Mouse (Mus musculus) brain, embryonic 14.5 days (tissue): Measurements from ENCODE around the gene Rnf115. TPM values are rescaled to one million over a fixed set of nuclear protein-coding genes. Genes with fewer than 3 reads are reported as not detected.
A peak's percentile ranks its signal among the peaks of the same experiment; 100 is the strongest.

Experiments used
- DNase-seq: peaks from one replicate; pipeline ENCODE4 v3.0.0-alpha.2; 2011; ENCODE audit warnings: low read depth
- CTCF ChIP-seq: fragments of 200-500 bp; IDR thresholded peaks from 2 replicates; pipeline ENCODE4 v1.5.1; 2012; ENCODE audit warnings: inconsistent platforms, mild to moderate bottlenecking, moderate library complexity, borderline replicate concordance; ENCODE audit not compliant: insufficient read depth, insufficient read length; ENCODE audit errors: extremely low read depth
- POLR2A ChIP-seq: fragments of 200-500 bp; IDR thresholded peaks from 2 replicates; pipeline ENCODE4 v1.6.1; 2012; ENCODE audit warnings: mild to moderate bottlenecking, inconsistent platforms, borderline replicate concordance; ENCODE audit not compliant: poor library complexity, insufficient read depth, insufficient read length, severe bottlenecking; ENCODE audit errors: extremely low read depth
- polyA plus RNA-seq: library from polyadenylated mRNA; depleted of rRNA; stranded (reverse); fragments of >200 nt; gene quantifications from 2 replicates; pipeline ENCODE4 v1.2.3, GENCODE M21; 2012

Gene Rnf115
- polyA plus RNA-seq, 1 experiment, result 47.5 TPM

DNA sequence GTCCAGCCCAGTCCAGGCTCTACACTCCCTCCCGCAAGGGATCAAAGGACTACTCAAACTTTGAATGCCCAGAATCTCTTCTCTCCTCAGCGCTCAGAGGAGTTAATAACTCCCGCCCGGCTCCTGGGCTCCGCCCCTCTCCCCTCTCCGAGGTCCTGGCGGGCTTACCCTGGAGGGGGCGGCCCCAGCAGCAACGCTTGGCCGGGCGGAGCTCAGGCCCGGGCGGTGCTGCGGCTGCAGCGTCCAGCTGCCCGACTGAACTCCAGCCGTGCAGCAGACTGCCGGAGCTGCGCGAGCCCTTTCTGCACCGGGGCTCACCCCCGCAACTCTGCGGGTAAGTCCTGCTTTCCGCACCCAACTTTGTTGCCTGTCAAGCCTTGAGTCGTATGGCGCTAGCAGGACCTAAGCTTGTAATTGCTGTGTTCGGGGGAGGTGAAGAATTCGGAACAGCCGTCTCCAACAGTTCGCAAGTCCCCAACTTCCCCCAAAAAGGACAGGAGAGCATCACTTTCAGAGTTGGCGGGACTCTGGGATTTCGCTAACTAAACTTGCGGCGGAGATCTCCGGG is 31.2 kb upstream of the Rnf115 start, which contains the start of gene Pias3:
Gene Pias3 (plus strand): TSS at position 187 of the 568 bp plus-strand sequence.
- DNase-seq, result peak; percentile 88
- TF ChIP-seq POLR2A, result peak; percentile 74
- TF ChIP-seq CTCF, result no peak

DNA sequence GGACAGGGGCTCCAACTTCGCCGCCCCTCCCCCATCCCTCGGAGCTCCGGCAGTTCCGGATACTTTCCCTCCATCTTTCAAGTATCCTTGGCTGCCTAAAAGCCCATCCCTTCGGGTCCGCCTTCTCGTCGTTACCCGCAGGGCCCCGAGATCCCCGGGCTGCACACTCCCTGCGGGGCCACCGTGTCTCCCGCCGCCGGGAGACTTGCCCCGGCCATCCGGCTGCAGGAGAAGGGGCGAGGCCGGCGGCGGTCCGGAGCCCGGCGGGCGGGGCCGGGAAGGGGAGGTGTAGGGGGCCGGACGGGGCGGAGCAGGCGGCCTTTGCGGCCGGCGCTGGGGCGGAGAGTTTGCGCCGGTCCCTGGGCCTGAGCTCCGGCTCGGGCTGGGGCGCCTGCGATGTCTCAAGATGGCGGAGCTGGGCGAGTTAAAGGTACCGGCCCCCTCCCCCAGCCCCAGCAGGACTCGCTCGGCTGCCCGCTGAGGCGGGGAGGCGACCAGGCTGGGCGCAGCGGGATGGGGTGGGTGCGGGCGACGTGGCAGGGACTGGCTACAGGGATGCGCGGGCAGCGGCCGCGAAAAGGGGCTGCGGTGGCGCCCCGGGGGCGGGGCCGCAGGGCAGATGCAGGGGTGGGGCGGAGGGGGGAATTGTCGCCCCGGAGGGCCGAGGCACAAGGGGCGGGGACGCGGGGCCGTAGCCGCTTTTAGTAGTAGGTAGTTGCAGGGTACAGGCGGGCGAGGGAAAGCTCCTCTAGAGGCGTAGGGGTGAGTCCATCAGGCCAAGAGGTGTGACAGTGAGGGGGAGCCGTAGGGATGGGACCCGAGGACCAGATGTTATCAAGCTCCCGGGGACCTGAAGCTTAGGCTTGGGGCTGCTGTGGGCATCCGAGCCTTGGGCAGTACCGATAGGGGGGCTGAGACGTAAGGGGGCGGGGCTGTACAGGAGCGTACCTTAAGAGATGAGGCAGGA is 30.4 kb upstream of the Rnf115 start:
- peak; percentile 94 for DNase-seq
- TF ChIP-seq POLR2A, result no peak
- TF ChIP-seq CTCF, result no peak

GRCm38 (mm10) chr3:96698993-96699690 is 28.3 kb upstream of the Rnf115 start:
- no peak for DNase-seq
- no peak for TF ChIP-seq CTCF
- TF ChIP-seq POLR2A, result no peak

DNA sequence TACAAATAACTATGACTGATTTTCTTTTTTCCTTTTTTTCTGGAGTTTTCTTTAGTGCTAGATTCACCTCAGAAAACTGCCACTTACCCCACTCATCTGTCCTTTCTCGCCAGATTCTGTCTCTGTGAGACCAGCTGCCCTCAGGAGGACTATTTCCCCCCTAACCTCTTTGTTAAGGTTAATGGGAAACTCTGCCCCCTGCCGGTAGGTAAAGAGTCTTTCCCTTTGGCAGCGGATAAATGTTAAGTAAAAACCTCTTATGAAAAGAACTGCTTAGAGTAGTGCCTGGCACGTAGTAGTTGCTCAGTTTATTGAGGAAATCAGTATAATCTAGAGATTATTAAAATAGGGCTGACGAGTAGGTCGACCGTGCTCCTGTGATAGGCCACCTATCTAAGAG is 27.1 kb upstream of the Rnf115 start:
- peak; percentile 29 for DNase-seq
- TF ChIP-seq CTCF, result 0 out of 2 replicates have a peak, but pooled peaks have one; percentile 4
- no peak for TF ChIP-seq POLR2A

GRCm38 (mm10) chr3:96701003-96701402 is 26.5 kb upstream of the Rnf115 start:
- TF ChIP-seq POLR2A (no peak), CTCF (no peak)
- no peak for DNase-seq

- no peak for DNase-seq
Measured at GRCm38 (mm10) chr3:96704778-96705177, 22.7 kb upstream of the Rnf115 start.

DNA sequence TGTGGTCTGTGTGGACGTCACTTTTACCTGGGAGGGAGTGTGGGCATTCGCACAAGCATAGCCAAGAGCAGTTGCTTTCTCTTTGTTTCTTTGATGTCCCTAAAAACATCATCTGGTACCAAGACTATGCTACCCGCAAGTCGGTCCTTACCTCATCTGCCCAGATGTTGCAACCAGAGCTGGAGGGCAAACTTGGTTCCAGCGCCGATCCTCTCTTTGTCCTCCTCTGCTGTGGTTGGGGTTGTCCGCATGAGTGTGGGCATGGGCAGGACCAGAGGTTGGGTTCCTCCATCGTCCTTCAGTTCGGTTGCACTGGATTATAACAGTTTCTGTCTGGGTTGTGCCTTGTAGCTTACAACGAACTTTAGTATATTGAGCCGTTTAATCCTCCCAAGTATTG is 21.2 kb upstream of the Rnf115 start:
- TF ChIP-seq POLR2A (no peak), CTCF (no peak)
- no peak for DNase-seq

More at GRCm38 (mm10) chr3:96704778-96705177, 22.7 kb upstream of the Rnf115 start:
- TF ChIP-seq POLR2A (no peak), CTCF (no peak)

- DNase-seq, result no peak
Measured at GRCm38 (mm10) chr3:96706984-96707383, 20.5 kb upstream of the Rnf115 start.

GRCm38 (mm10) chr3:96707903-96708683 is 19.4 kb upstream of the Rnf115 start, which contains the start of gene Nudt17:
Gene Nudt17 (minus strand): TSS chr3:96708562.
- TF ChIP-seq POLR2A, result no peak
- TF ChIP-seq CTCF, result peak; percentile 91
- DNase-seq, result peak; percentile 83

More at GRCm38 (mm10) chr3:96706984-96707383, 20.5 kb upstream of the Rnf115 start:
- TF ChIP-seq CTCF, result no peak
- no peak for TF ChIP-seq POLR2A

- TF ChIP-seq CTCF (no peak), POLR2A (no peak)
- DNase-seq, result no peak
Measured at GRCm38 (mm10) chr3:96708684-96709064, 18.8 kb upstream of the Rnf115 start.

- TF ChIP-seq POLR2A, result no peak
- no peak for TF ChIP-seq CTCF
- no peak for DNase-seq
Measured at GRCm38 (mm10) chr3:96714286-96714685, 13.2 kb upstream of the Rnf115 start.

DNA sequence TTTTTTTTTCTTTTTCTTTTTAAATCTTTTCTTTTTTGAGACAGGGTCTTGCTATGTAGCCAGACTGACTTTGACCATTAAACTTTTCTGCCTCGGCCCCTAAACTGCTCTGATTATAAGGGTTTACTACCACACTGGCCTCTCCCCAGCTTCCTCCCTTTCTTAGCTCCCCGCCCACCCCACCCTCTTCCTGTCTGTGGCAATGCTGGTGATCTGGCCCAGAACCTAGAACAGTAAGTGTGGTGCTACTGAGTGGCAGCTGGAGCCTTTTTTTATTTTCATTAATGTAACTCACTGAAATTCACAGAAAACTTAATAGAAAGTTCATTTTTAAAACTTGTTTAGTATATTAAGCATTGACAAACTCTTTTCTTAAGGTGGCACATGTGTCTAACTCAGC is 11.6 kb upstream of the Rnf115 start:
- no peak for DNase-seq
- TF ChIP-seq POLR2A (no peak), CTCF (no peak)
